8 mouse cellular contexts compared by ENCODE assay signal in the genomic region with DNA sequence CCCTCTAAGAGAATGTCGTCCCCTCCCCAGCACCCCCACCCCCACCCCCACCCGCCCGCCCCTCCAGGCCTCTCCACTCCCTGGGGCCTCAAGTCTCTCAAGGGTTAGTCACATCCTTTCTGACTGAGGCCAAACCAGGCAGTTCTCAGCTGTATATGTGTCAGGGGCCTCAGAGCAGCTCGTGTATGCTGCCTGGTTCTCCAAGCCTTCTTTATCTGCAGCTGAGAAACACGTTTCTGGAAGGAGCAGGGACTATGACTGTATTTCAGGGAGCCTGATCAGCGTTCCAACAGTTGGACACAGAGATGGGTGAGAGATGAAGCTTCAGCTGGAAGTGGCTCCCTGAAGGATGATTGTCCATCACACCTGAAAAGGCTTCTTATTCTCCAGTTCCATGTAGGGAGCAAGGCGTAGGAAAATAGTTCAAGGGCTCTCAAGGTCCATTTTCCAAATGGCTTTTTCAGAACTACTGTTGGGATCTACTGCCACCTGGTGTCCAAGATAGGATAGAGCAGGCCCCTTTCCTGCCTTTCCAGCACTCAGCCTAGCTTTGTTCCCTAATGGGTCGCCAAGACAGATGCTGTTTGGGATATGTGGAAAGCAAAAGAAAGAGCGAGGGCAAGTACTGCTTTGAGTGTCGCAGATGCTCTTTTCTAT. TPM values are rescaled to one million over a fixed set of nuclear protein-coding genes. Genes with fewer than 3 reads are reported as not detected.
DNase-seq lines count a peak whose midpoint lies in the region; ATAC-seq and TF ChIP-seq lines count a peak whose summit lies in the region.

No protein-coding gene starts in this region.

- H3K79me2 ChIP-seq in CH12.LX (replicated peaks; ENCODE audit: control insufficient read depth, extremely low read depth, insufficient read depth, poor library complexity, severe bottlenecking) = no peaks in the 10 kb centered on the region

- no peak for TF ChIP-seq EP300 in CH12.LX (IDR thresholded peaks at IDR 0.05; ENCODE audit: low read length)

- TF ChIP-seq CTCF in CH12.LX (conservative IDR thresholded peaks at IDR 0.05 in 1 of 2, IDR thresholded peaks at IDR 0.05 in 1 of 2; ENCODE audit: low read depth in 2 of 2, low read length in 2 of 2) = peak; percentile 71 to 75
- TF ChIP-seq CTCF in lung, adult 2 months (IDR thresholded peaks at IDR 0.05; ENCODE audit: insufficient read depth, low read length) = peak; percentile 55

- H3K27ac ChIP-seq in CH12.LX (ENCODE audit: insufficient read depth, low read depth) = peak overlapping the region; percentile 15; the same call in 1 of the 2 replicates
- H3K27ac ChIP-seq in heart, embryonic 15.5 days = peak overlapping the region; percentile 58

- H3K9ac ChIP-seq in CH12.LX (ENCODE audit: insufficient read depth, low read depth) = peak overlapping the region; percentile 55
- H3K9ac ChIP-seq in heart, embryonic 15.5 days = no peak overlapping the region

- no peaks in the 10 kb centered on the region for H3K27me3 ChIP-seq in CH12.LX (replicated peaks)
- H3K27me3 ChIP-seq in heart, embryonic 15.5 days = no peaks in the 10 kb centered on the region

- no peak overlapping the region for H3K4me3 ChIP-seq in CH12.LX (replicated peaks in 1 of 3; ENCODE audit: low read depth in 2 of 3, low read length in 2 of 3, poor library complexity in 1 of 3)
- H3K4me3 ChIP-seq in heart, embryonic 15.5 days = no peak overlapping the region
- no peak overlapping the region for H3K4me3 ChIP-seq in lung, adult 2 months (replicated peaks; ENCODE audit: extremely low read depth, low read depth, low read length)

- dilution Hi-C loops in CH12.LX (cut with MboI; ENCODE audit: extremely low pct_ligation_motif_present, extremely low pct_unique_long_range_greater_than_20kb, low sequenced_read_pairs) = no loop called here

- H3K4me1 ChIP-seq in CH12.LX (ENCODE audit: control insufficient read depth in 1 of 2, insufficient read depth in 2 of 2) = peaks cover 6 to 14% of the 10 kb centered on the region in 2 experiments
- H3K4me1 ChIP-seq in heart, embryonic 15.5 days (replicated peaks) = peaks cover 2% of the 10 kb centered on the region; the same call in 1 of the 2 replicates
- H3K4me1 ChIP-seq in lung, adult 2 months (ENCODE audit: control insufficient read depth, insufficient read depth, low read length) = no peaks in the 10 kb centered on the region; the same call in 1 of the 2 replicates

- 19% methylated on average over 10 of the region's 10 CpGs for WGBS in heart, embryonic 15.5 days
- 38% methylated on average over 10 of the region's 10 CpGs for WGBS in lung, adult 2 months

- no peaks in the 10 kb centered on the region for H3K36me3 ChIP-seq in CH12.LX (replicated peaks in 1 of 2; ENCODE audit: control insufficient read depth in 1 of 2, insufficient read depth in 1 of 2, low read length in 1 of 2)
- no peaks in the 10 kb centered on the region for H3K36me3 ChIP-seq in heart, embryonic 15.5 days

- no peaks in the 10 kb centered on the region for H3K9me3 ChIP-seq in CH12.LX (replicated peaks; ENCODE audit: low read length)
- no peaks in the 10 kb centered on the region for H3K9me3 ChIP-seq in heart, embryonic 15.5 days (replicated peaks)

- TF ChIP-seq POLR2A in CH12.LX (IDR thresholded peaks at IDR 0.05; ENCODE audit: low read depth, low read length) = no peak
- no peak for TF ChIP-seq POLR2A in lung, adult 2 months (IDR thresholded peaks at IDR 0.05; ENCODE audit: borderline replicate concordance, extremely low read depth, low read depth, low read length)

- H3K4me2 ChIP-seq in CH12.LX (ENCODE audit: insufficient read depth, low read depth, poor library complexity, severe bottlenecking) = peak overlapping the region; percentile 45; the same call in 1 of the 2 replicates
- 0 out of 2 replicates have a peak overlapping the region, but pooled peaks have one; percentile 15 for H3K4me2 ChIP-seq in heart, embryonic 15.5 days

- TF ChIP-seq RAD21 in CH12.LX (IDR thresholded peaks at IDR 0.05; ENCODE audit: low read depth, low read length) = peak; percentile 80

- ATAC-seq in heart, embryonic 15.5 days (replicated peaks; ENCODE audit: insufficient number of reproducible peaks, insufficient read depth, low FRiP score, low read depth) = no peak
- peak; percentile 37; the same call in 1 of the 2 replicates for ATAC-seq in neutrophil, adult 5-6 weeks (ENCODE audit: extremely low read depth, insufficient number of reproducible peaks, low FRiP score, poor library complexity, severe bottlenecking)

- in situ Hi-C loops in CH12.LX (cut with MboI; ENCODE audit: low pct_ligation_motif_present, low pct_unique_long_range_greater_than_20kb, low sequenced_read_pairs) = loop anchor here (5.0 kb wide), 2 partner anchors 67 to 197 kb away; partner anchors contain the start of gene Gm614

- peak; percentile 45 for DNase-seq in CH12.LX (ENCODE audit: extremely low read depth)
- DNase-seq in brain, adult 2 months (ENCODE audit: low read depth, low spot score) = peak; percentile 80
- DNase-seq in fibroblast of lung, adult 2 months (ENCODE audit: low read depth) = peak; percentile 21
- DNase-seq in kidney, postnatal 4 days = peak; percentile 74 to 80
- peak; percentile 43 for DNase-seq in lung, adult 2 months
- DNase-seq in thymus, postnatal 0 days (ENCODE audit: low spot score) = peak; percentile 42

TF ChIP-seq in CH12.LX, 34 proteins besides CTCF, POLR2A, EP300 and RAD21:
- TF ChIP-seq SMC3 (IDR thresholded peaks at IDR 0.05; ENCODE audit: low read depth, low read length) (peak; percentile 70), ZC3H11A (IDR thresholded peaks at IDR 0.05; ENCODE audit: low read depth, low read length) (peak; percentile 4; the same call in 1 of the 2 replicates), MAZ (IDR thresholded peaks at IDR 0.05; ENCODE audit: low read depth, low read length) (no peak)
TF ChIP-seq in CH12.LX: peak in this region for 2.

RNA-seq across cellular contexts. Expression of gene Nlgn3, which starts 30.5 kb away (rescaled TPM):
- total RNA-seq in CH12.LX (2012; rRNA removed) (0.04 TPM in 1 of 2 replicates, not detected in the other), CH12.LX (2014; rRNA removed) (0.12 and 0.26 TPM in 2 replicates)
- polyA plus RNA-seq in CH12.LX (2012; ENCODE audit: insufficient read length, low read depth) = 0.76 and 1.6 TPM in 2 replicates
- polyA plus RNA-seq in heart, embryonic 15.5 days (2015; fragmentation: Nextera tagmentation; extraction: Ambion mirVana) = 1.7 and 3.3 TPM in 2 replicates
- 0.23 and 0.57 TPM in 2 replicates for polyA plus RNA-seq in lung, adult 2 months (2012; rRNA removed)
- not detected in 2 replicates for total RNA-seq in neutrophil, adult 5-6 weeks (2017)
- 0.09 and 0.12 TPM in 2 replicates for polyA plus RNA-seq in thymus, postnatal 0 days (2015; fragmentation: Nextera tagmentation; extraction: Ambion mirVana)

RNA-seq across cellular contexts. Expression of gene Gjb1, which starts 46.7 kb away (rescaled TPM):
- total RNA-seq in CH12.LX (2012; rRNA removed) (not detected in 2 replicates), CH12.LX (2014; rRNA removed) (not detected in 2 replicates)
- polyA plus RNA-seq in CH12.LX (2012; ENCODE audit: insufficient read length, low read depth) = not detected in 2 replicates
- polyA plus RNA-seq in heart, embryonic 15.5 days (2015; fragmentation: Nextera tagmentation; extraction: Ambion mirVana) = 0.21 and 0.91 TPM in 2 replicates
- 6.2 and 7.2 TPM in 2 replicates for polyA plus RNA-seq in lung, adult 2 months (2012; rRNA removed)
- not detected in 2 replicates for total RNA-seq in neutrophil, adult 5-6 weeks (2017)
- polyA plus RNA-seq in thymus, postnatal 0 days (2015; fragmentation: Nextera tagmentation; extraction: Ambion mirVana) = 0.09 TPM in 1 of 2 replicates, not detected in the other

RNA-seq across cellular contexts. Expression of gene Med12, which starts 55.7 kb away (rescaled TPM):
- total RNA-seq in CH12.LX (2012; rRNA removed) = 35.7 and 40.3 TPM in 2 replicates
- total RNA-seq in CH12.LX (2014; rRNA removed) = 15.5 and 15.7 TPM in 2 replicates
- 45.1 and 66.4 TPM in 2 replicates for polyA plus RNA-seq in CH12.LX (2012; ENCODE audit: insufficient read length, low read depth)
- polyA plus RNA-seq in heart, embryonic 15.5 days (2015; fragmentation: Nextera tagmentation; extraction: Ambion mirVana) = 17.0 and 24.2 TPM in 2 replicates
- polyA plus RNA-seq in lung, adult 2 months (2012; rRNA removed) = 109 and 128 TPM in 2 replicates
- total RNA-seq in neutrophil, adult 5-6 weeks (2017) = 91.4 and 117 TPM in 2 replicates
- polyA plus RNA-seq in thymus, postnatal 0 days (2015; fragmentation: Nextera tagmentation; extraction: Ambion mirVana) = 25.8 and 33.0 TPM in 2 replicates

Comparison
In these comparisons a context has a peak if more than half of its experiments do, and no peak if none do; other contexts are left out.
1. DNase-seq: peak in every context shown above with its lines; median percentile 80 in brain, adult 2 months; 77 in kidney, postnatal 4 days; 45 in CH12.LX; 43 in lung, adult 2 months; 42 in thymus, postnatal 0 days; 21 in fibroblast of lung, adult 2 months.